Mouse (Mus musculus): ENCODE results near the gene Rsph3b. TPM values are rescaled to one million over a fixed set of nuclear protein-coding genes. Genes with fewer than 3 reads are reported as not detected.

Gene Rsph3b
- polyA plus RNA-seq, 1 experiment from 2014 or later = 63.2 TPM

DNA sequence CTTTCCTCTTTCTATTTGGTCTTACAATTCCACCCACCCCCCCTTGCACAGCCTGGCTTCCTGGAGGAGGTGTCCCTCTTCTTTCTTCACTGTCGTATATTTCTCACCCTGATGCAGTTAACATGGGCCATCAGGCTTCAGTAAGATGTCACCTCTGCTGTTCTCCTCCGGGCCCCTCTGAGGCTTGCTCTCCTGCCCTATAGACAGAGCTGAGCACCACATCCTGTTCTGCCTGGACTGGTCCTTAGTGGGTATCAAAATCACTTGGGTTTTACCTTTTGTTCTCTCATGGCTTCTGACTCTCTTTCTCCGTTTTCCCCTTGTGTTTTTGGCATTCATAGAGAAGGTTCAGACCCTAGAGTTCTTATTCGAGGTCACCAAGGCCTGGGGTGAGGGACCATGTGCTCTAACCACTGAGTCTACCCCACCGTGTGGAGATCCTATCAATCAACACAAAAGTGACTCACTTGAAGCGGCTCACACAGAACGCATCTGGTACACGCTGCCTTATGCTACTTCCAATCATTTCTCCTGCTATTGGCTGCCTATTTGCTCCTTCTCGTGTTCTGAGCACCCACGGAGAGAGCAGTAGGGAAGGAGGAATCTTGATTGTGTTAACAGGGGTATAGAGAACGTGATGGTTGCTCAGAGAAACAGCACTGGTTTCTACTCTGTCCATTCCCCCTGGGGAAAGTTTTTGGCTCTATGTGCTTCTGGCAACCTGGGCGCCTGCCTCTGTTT lies 86.3 kb downstream of the Rsph3b start:
- Histone ChIP-seq H3K36me3 (ENCODE audit: control insufficient read depth, insufficient read depth, low read length) (no peaks in the 10 kb centered on the region), H3K9me3 (replicated peaks; ENCODE audit: control insufficient read depth, low read length, poor library complexity, severe bottlenecking) (no peaks in the 10 kb centered on the region), H3K4me3 (ENCODE audit: low read depth, low read length) (no peak overlapping the region), H3K4me1 (ENCODE audit: control insufficient read depth, insufficient read depth, low read length) (peaks cover 25% of the 10 kb centered on the region), H3K27me3 (ENCODE audit: control insufficient read depth, insufficient read depth, low read depth, low read length) (peaks cover 3% of the 10 kb centered on the region; the same call in 1 of the 2 replicates), H3K27ac (ENCODE audit: low read length) (no peak overlapping the region), H3K9ac (ENCODE audit: low read depth, low read length) (no peak overlapping the region), H3K4me2 (ENCODE audit: low read length) (no peak overlapping the region)
- 41% methylated on average over 12 of the region's 12 CpGs for WGBS
- no peak; the same call in 1 of the 2 replicates for ATAC-seq

DNA sequence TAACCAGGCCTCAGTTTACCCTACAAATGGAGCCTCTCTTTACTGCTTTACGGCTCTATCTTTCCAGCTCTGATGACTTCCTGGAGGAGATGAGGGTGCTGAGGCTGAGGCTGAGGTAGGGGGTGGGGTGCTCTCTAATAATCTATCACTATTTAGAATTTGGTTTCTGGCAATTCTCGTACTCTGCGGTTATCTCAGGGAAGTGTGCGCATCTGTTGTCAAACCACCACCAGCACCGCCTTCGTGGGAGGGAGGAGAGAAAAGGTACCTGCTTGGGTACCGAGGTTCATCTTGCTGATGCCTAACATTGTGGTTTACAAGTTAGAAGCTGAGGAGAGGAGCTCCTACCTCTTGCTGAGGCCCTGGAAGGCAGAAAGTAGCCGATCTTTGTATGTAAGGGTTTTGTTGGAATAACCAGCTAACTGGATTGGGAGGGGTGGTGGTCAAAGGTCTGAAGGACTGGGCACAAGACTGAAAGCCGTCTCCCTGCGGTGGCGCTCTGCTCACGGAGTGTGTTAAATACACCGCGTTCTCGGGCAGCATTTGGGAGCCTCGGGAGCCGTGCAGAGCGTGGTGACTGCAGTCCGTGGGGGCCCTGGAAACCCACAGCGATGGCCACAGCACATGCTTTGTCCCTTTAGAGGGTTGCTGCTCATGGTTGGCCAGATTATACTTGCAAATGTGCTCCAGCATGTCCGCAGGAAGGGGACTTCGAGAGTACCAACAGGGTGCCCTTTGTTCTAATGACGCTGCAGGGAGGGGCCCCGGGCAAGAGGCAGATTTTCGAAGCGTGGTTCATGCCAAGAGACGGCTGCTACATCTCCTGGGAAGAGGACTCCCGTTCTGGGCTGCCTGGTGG lies 87.1 kb downstream of the Rsph3b start:
- H3K27me3 ChIP-seq (ENCODE audit: control insufficient read depth, insufficient read depth, low read depth, low read length) = peaks cover 3% of the 10 kb centered on the region; the same call in 1 of the 2 replicates
- peak overlapping the region; percentile 69 for H3K27ac ChIP-seq (ENCODE audit: low read length)
- H3K4me2 ChIP-seq (ENCODE audit: low read length) = peak overlapping the region; percentile 46
- peak overlapping the region; percentile 22; the same call in 1 of the 2 replicates for H3K9ac ChIP-seq (ENCODE audit: low read depth, low read length)
- peak overlapping the region; percentile 22; the same call in 1 of the 2 replicates for H3K4me3 ChIP-seq (ENCODE audit: low read depth, low read length)
- H3K4me1 ChIP-seq (ENCODE audit: control insufficient read depth, insufficient read depth, low read length) = peaks cover 25% of the 10 kb centered on the region
- H3K9me3 ChIP-seq (replicated peaks; ENCODE audit: control insufficient read depth, low read length, poor library complexity, severe bottlenecking) = no peaks in the 10 kb centered on the region
- WGBS = 3% methylated on average over 28 of the region's 28 CpGs
- peak; percentile 87 for ATAC-seq
- H3K36me3 ChIP-seq (ENCODE audit: control insufficient read depth, insufficient read depth, low read length) = no peaks in the 10 kb centered on the region

DNA sequence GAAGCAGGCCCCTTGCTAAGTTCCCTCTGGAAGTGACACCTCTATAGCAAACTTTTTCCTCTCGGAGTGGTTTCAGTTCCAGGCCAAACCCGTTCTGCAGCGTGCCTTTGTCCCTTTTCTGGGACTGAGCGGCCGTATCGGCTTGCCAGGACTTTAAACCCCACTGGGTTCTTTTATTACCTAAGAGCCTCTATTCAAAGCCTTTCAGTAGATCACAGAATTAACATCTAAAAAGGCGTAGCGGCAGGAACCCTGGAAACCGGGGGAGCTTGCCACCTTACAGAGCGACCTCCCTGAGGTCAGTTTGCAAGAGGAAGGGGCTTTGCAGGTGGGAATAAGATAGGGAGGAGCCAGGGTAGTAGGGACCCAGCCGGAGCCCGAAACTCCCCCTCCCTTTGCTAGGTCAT lies 88.0 kb downstream of the Rsph3b start:
- Histone ChIP-seq H3K4me2 (ENCODE audit: low read length) (peak overlapping the region; percentile 8; the same call in 1 of the 2 replicates), H3K27me3 (ENCODE audit: control insufficient read depth, insufficient read depth, low read depth, low read length) (peaks cover 3% of the 10 kb centered on the region; the same call in 1 of the 2 replicates), H3K36me3 (ENCODE audit: control insufficient read depth, insufficient read depth, low read length) (no peaks in the 10 kb centered on the region), H3K4me3 (ENCODE audit: low read depth, low read length) (no peak overlapping the region), H3K27ac (ENCODE audit: low read length) (peak overlapping the region; percentile 69), H3K9me3 (replicated peaks; ENCODE audit: control insufficient read depth, low read length, poor library complexity, severe bottlenecking) (no peaks in the 10 kb centered on the region), H3K9ac (ENCODE audit: low read depth, low read length) (no peak overlapping the region), H3K4me1 (ENCODE audit: control insufficient read depth, insufficient read depth, low read length) (peaks cover 25% of the 10 kb centered on the region)
- peak; percentile 62 for ATAC-seq
- WGBS = 6% methylated on average over 12 of the region's 12 CpGs

DNA sequence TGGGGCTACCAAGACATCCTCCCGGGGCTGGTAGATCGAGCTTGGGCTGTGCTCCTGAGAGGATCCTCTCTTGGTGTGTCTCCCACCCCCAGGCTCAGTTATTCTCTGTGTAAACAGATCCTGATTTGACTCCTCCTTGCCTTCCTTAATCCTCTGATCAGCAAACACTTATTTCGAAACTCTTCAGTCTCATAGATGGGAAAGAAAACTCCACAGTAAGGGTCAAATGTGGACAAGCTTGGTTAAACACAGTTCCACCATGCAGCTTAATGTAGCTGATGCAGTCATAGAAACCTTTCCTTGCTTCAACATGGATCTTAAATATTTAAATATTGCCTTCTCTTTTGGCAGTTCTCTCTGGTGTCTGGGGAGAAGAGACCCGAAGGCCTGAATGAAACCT lies 88.4 kb downstream of the Rsph3b start:
- Histone ChIP-seq H3K9ac (ENCODE audit: low read depth, low read length) (no peak overlapping the region; the same call in 1 of the 2 replicates), H3K27me3 (ENCODE audit: control insufficient read depth, insufficient read depth, low read depth, low read length) (peaks cover 3% of the 10 kb centered on the region; the same call in 1 of the 2 replicates), H3K36me3 (ENCODE audit: control insufficient read depth, insufficient read depth, low read length) (no peaks in the 10 kb centered on the region), H3K27ac (ENCODE audit: low read length) (peak overlapping the region; percentile 69), H3K4me1 (ENCODE audit: control insufficient read depth, insufficient read depth, low read length) (peaks cover 23% of the 10 kb centered on the region), H3K4me3 (ENCODE audit: low read depth, low read length) (no peak overlapping the region), H3K9me3 (replicated peaks; ENCODE audit: control insufficient read depth, low read length, poor library complexity, severe bottlenecking) (no peaks in the 10 kb centered on the region), H3K4me2 (ENCODE audit: low read length) (no peak overlapping the region)
- ATAC-seq = no peak
- WGBS = 11% methylated on average over 4 of the region's 4 CpGs

Small RNAs within 50 kb of the gene (microRNA-seq; reads per million reads assigned to microRNA genes)
- gene Mir692-1 = not detected

Other genes with a start within 250 kb of the Rsph3b start
- gene Ezr, start 165.9 kb downstream of the Rsph3b start, polyA plus RNA-seq (2015; fragmentation: Nextera tagmentation; extraction: Ambion mirVana) = 31.9 and 36.8 TPM in 2 replicates
- 51.0 and 56.1 TPM in 2 replicates for gene Tagap1, start 12.5 kb upstream of the Rsph3b start, polyA plus RNA-seq (2015; fragmentation: Nextera tagmentation; extraction: Ambion mirVana)
- gene Rnaset2b, start 22.0 kb upstream of the Rsph3b start, polyA plus RNA-seq (2015; fragmentation: Nextera tagmentation; extraction: Ambion mirVana) = 66.0 and 76.3 TPM in 2 replicates
- 0.24 and 0.44 TPM in 2 replicates for gene Gm49721, start 30.2 kb upstream of the Rsph3b start, polyA plus RNA-seq (2015; fragmentation: Nextera tagmentation; extraction: Ambion mirVana)
- gene Gm1604a, start 76.9 kb upstream of the Rsph3b start, polyA plus RNA-seq (2015; fragmentation: Nextera tagmentation; extraction: Ambion mirVana) = 0.48 TPM in 1 of 2 replicates, not detected in the other
- 19.6 and 22.1 TPM in 2 replicates for gene Rps6ka2, start 221.4 kb upstream of the Rsph3b start, polyA plus RNA-seq (2015; fragmentation: Nextera tagmentation; extraction: Ambion mirVana)

Measured in midbrain, embryonic 16.5 days (tissue).